Mouse (Mus musculus) liver, embryonic 14.5 days (tissue): ENCODE results near the gene Rab37. TPM values are rescaled to one million over a fixed set of nuclear protein-coding genes. Genes with fewer than 3 reads are reported as not detected.

Source experiments
- ATAC-seq: fragments of 200-750 bp; cut with Nextera tagmentation; 2 replicates; pipeline ENCODE4 v1.8.0; 2017; ENCODE audit warnings: moderate number of reproducible peaks, mild to moderate bottlenecking, moderate library complexity; ENCODE audit not compliant: insufficient read depth
- DNase-seq, 3 experiments: peaks; one replicate each; pipeline ENCODE4 v3.0.0-alpha.2; 2012 to 2013; ENCODE audit warnings: low read depth in 3 of 3, low spot score in 3 of 3
- H3K27ac ChIP-seq: fragments of 300-500 bp; sonication (generic); 2 replicates; pipeline ENCODE4 v1.5.1; 2014; ENCODE audit warnings: moderate library complexity, mild to moderate bottlenecking, control low read depth, inconsistent platforms
- H3K27me3 ChIP-seq: fragments of 300-500 bp; sonication (generic); 2 replicates; pipeline ENCODE4 v1.6.1; 2014; ENCODE audit warnings: mild to moderate bottlenecking, low read length, moderate library complexity; ENCODE audit not compliant: control insufficient read depth, insufficient read depth
- H3K36me3 ChIP-seq: fragments of 300-500 bp; sonication (generic); replicated peaks from 2 replicates; pipeline ENCODE4 v1.6.1; 2014; ENCODE audit warnings: low read depth; ENCODE audit not compliant: control insufficient read depth, insufficient read depth
- H3K4me1 ChIP-seq, 2 experiments: fragments of 200-500 bp in 1 of 2; fragments of 300-500 bp in 1 of 2; sonication (generic) in 1 of 2; replicated peaks; 2 replicates each; pipeline ENCODE4 v1.6.1; 2012 to 2014; ENCODE audit warnings: antibody characterized with exemption in 1 of 2, inconsistent platforms in 1 of 2, low read length in 1 of 2; ENCODE audit not compliant: control insufficient read depth in 2 of 2, insufficient read depth in 2 of 2
- H3K4me2 ChIP-seq: fragments of 300-500 bp; sonication (generic); 2 replicates; pipeline ENCODE4 v1.6.1; 2014; ENCODE audit warnings: low read depth, mild to moderate bottlenecking, control low read depth, moderate library complexity
- H3K4me3 ChIP-seq, 2 experiments: fragments of 200-500 bp in 1 of 2; fragments of 300-500 bp in 1 of 2; sonication (generic) in 1 of 2; 2 replicates each; pipeline ENCODE4 v1.5.1; 2012 to 2014; ENCODE audit warnings: low read depth in 2 of 2, low read length in 2 of 2, mild to moderate bottlenecking in 2 of 2, control low read depth in 1 of 2, inconsistent platforms in 1 of 2, moderate library complexity in 1 of 2; ENCODE audit not compliant: insufficient read depth in 1 of 2
- H3K9ac ChIP-seq: fragments of 300-500 bp; sonication (generic); replicated peaks from 2 replicates; pipeline ENCODE4 v1.6.1; 2014; ENCODE audit warnings: mild to moderate bottlenecking, control low read depth, moderate library complexity
- H3K9me3 ChIP-seq: fragments of 300-500 bp; sonication (generic); 2 replicates; pipeline ENCODE4 v1.6.1; 2016; ENCODE audit warnings: low read length, mixed read lengths; ENCODE audit not compliant: control insufficient read depth
- CTCF ChIP-seq: IDR thresholded peaks from 2 replicates; pipeline ENCODE4 v1.5.1; 2016; ENCODE audit warnings: antibody characterized with exemption, low read depth, control low read depth
- EP300 ChIP-seq: IDR thresholded peaks from 2 replicates; pipeline ENCODE4 v1.6.1; 2016; ENCODE audit warnings: antibody characterized with exemption, low read depth
- WGBS: fragments of 180-500 bp; shearing (Covaris S2); extraction: QIAGEN DNeasy Blood & Tissue Kit; methylation state at CpG from one replicate; pipeline ENCODE4 v1.1.7; 2014; ENCODE audit not compliant: insufficient replicate concordance; 5-methylcytosine and 5-hydroxymethylcytosine counted together
- polyA plus RNA-seq, 2 experiments: library from polyadenylated mRNA; depleted of rRNA in 1 of 2; stranded (reverse) in 1 of 2; unstranded in 1 of 2; fragments of >200 nt; fragmentation: Nextera tagmentation in 1 of 2; extraction: Ambion mirVana in 1 of 2; gene quantifications; 2 replicates each; pipeline versions ENCODE4 v1.2.1 to v1.2.3; 2012 to 2014

Rab37 gene
- polyA plus RNA-seq, 2 experiments, result 1.7 to 1.8 TPM

DNA sequence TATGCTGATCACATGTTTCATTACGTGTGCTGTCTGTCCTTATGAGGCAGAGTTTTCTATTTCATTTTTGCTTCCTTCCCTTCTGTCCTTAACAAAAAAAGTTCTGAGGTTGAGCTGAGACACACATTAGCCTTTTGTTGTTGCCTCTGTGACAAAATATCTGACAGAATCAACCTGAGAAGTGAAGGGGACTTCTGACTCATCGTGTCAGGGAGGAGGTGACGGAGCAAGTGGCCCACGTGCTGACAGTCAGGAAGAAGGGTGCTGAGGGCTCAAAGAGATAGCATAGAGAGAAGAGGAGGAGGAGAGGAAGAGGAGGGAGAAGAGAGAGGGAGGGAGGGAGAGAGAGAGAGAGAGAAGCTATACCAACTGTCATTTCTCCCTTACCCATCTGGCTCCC is 37.3 kb downstream of the Rab37 start:
- H3K27ac ChIP-seq, result no peak overlapping the region
- H3K9me3 ChIP-seq, result no peaks in the 10 kb centered on the region
- no peak for DNase-seq
- no peak for TF ChIP-seq EP300
- no peak for TF ChIP-seq CTCF
- H3K36me3 ChIP-seq, result no peaks in the 10 kb centered on the region
- no peaks in the 10 kb centered on the region for H3K27me3 ChIP-seq
- H3K4me3 ChIP-seq, result no peak overlapping the region
- H3K9ac ChIP-seq, result no peak overlapping the region
- WGBS, result 22% methylated on average over 4 of the region's 4 CpGs
- no peaks in the 10 kb centered on the region; a peak in 1 of 4 replicates for H3K4me1 ChIP-seq
- no peak overlapping the region for H3K4me2 ChIP-seq
- no peak for ATAC-seq

DNA sequence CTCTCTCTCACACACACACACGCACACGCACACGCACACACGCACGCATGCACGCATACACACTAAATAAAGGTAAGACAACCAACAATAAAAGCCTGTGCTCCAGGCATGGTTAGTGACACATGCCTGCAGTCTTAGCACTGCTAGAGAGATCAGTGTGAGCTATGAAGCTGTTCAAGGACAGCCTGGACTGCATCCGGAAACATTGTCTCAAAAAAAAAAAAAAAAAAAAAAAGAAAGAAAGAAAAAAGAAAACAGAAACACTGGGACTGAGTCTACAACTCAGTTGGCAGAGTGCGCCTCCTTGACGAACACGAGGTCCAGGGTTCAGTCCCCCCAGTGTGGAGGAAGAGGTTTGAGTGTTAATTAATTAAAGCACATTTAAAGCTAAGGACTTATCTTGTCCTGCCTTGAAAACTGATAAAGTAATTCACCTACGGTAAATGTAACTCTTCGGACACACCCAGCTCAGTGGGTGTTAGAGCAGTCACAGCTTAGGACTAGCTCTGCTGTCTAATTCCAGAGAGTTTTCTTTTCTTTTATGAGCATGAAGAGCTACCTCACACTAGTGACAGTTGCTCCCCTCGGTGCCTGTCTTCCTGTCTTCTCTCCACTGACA is 38.4 kb downstream of the Rab37 start:
- H3K4me3 ChIP-seq, result no peak overlapping the region
- H3K9me3 ChIP-seq, result no peaks in the 10 kb centered on the region
- TF ChIP-seq EP300, result no peak
- TF ChIP-seq CTCF, result no peak
- no peak overlapping the region for H3K27ac ChIP-seq
- no peaks in the 10 kb centered on the region for H3K27me3 ChIP-seq
- no peak overlapping the region for H3K4me2 ChIP-seq
- no peak overlapping the region for H3K9ac ChIP-seq
- no peaks in the 10 kb centered on the region for H3K36me3 ChIP-seq
- ATAC-seq (no peak), DNase-seq (no peak)
- 64% methylated on average over 13 of the region's 13 CpGs for WGBS
- H3K4me1 ChIP-seq, result peaks cover 0 to 2% of the 10 kb centered on the region in 2 experiments; a peak in 2 of 4 replicates

DNA sequence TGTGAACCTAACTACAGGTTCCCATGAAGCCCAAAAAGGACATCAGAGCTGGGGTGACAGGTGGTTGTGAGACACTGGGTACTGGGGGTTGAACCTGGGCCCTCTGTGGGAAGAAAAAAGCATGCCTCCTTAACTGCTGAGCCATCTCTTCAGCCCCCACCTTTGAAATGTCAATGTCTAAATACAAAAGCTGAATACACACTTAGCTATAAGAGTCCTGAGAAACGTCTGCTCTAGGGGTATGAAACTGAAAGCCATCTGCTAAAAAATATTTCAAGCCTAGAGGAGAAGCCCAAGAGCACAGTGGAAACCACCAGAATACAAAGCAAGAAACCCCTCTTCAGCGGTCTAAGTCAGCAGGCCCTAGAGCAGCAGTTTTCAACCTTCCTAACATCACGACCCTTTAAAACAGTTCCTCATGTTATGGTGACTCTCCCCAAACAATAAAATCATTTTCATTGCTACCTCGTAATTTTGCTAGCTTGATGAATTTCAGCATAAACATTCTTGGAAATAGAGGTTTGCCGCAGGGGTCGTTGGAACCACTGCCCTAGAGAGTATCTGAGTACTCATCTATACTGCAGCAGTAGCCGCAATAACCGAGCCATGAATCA is 40.6 kb downstream of the Rab37 start:
- peaks cover 0 to 2% of the 10 kb centered on the region in 2 experiments; a peak in 3 of 4 replicates for H3K4me1 ChIP-seq
- ATAC-seq, result no peak
- H3K4me2 ChIP-seq, result no peak overlapping the region
- WGBS, result 63% methylated on average over 8 of the region's 8 CpGs
- no peaks in the 10 kb centered on the region for H3K36me3 ChIP-seq
- H3K4me3 ChIP-seq, result no peak overlapping the region
- H3K27me3 ChIP-seq, result no peaks in the 10 kb centered on the region
- H3K27ac ChIP-seq, result no peak overlapping the region
- TF ChIP-seq EP300 (no peak), CTCF (no peak)
- no peaks in the 10 kb centered on the region for H3K9me3 ChIP-seq
- no peak overlapping the region for H3K9ac ChIP-seq
- DNase-seq, result no peak

DNA sequence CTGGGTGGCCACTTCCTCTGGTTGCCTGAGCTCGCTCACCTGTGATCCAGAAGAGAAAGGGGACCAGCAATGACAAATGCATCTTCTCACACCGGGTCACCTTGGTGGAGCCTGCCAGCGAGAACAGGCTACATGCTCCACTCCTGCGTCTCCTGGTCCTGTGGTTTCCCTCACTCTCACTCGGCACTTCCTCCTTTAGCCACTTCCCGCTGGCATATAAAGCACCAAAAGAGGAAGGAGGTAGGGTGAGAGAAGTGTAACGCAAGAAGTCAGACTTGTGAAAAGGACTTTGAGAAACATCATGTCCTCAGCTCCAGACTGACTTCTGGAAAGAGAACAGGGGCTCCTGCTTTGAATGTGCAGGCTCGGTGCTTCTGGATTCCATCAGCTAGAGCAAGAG is 42.6 kb downstream of the Rab37 start, which contains the start of gene Cd300lf:
TSS of gene Cd300lf (minus strand) at position 193 of the 400 bp plus-strand sequence.
- WGBS, result 13% methylated on average over 8 of the region's 8 CpGs
- H3K4me2 ChIP-seq, result no peak within 1 kb of the TSS

DNA sequence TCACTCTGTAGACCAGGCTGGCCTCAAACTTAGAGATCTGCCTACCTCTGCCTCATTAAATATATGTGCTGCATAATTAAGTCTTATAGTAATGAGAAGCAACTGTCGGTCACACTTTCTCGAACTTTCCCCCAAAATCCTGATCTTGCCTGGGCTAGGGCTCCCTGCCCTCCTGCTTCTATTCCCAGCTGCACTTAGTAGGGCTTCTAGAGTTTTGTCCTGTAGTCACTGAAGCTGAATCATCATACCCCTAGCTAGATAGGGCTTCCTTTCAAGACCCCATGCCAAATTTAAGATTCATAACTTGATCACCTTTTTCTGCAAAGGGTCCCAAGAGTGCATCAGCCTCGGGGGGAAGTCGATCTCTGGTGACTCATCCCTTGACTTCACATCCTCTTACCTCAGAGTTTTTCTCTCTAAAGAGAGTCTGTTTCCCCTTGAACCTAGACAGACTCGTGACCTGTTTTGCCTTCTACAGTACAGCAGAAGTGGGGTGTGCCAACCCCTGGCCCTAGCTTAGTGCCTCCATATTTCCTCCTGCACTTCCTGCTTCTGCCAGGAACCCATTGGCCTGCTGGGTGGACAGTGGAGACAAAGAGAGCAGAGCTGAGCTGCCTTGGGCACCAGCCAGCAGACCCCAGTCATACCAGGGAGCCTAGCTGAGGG is 47.5 kb downstream of the Rab37 start:
- Histone ChIP-seq H3K4me1 (peaks cover 0 to 2% of the 10 kb centered on the region in 2 experiments; a peak in 2 of 4 replicates), H3K36me3 (no peaks in the 10 kb centered on the region), H3K27me3 (no peaks in the 10 kb centered on the region), H3K9ac (no peak overlapping the region), H3K9me3 (no peaks in the 10 kb centered on the region), H3K4me3 (no peak overlapping the region), H3K4me2 (no peak overlapping the region), H3K27ac (no peak overlapping the region)
- no peak for TF ChIP-seq EP300
- ATAC-seq, result no peak
- DNase-seq, result no peak
- WGBS, result 38% methylated on average over 5 of the region's 5 CpGs

More for the DNA sequence above, 42.6 kb downstream of the Rab37 start, which contains the start of gene Cd300lf:
- DNase-seq, result peak; percentile 17 to 38 (median 24)
- Histone ChIP-seq H3K9ac (no peak within 1 kb of the TSS), H3K27me3 (no peaks in the 10 kb centered on the region), H3K4me3 (0 out of 4 replicates have a peak within 1 kb of the TSS, but pooled peaks of 1 of the 2 experiments have one; percentile 10), H3K4me1 (peaks cover 0 to 2% of the 10 kb centered on the region in 2 experiments; a peak in 3 of 4 replicates), H3K9me3 (no peaks in the 10 kb centered on the region), H3K36me3 (no peaks in the 10 kb centered on the region), H3K27ac (no peak within 1 kb of the TSS)
- TF ChIP-seq EP300 (no peak), CTCF (no peak)
- ATAC-seq, result no peak
